Comparison of ENCODE assay signal across 8 mouse cellular contexts in the genomic region with DNA sequence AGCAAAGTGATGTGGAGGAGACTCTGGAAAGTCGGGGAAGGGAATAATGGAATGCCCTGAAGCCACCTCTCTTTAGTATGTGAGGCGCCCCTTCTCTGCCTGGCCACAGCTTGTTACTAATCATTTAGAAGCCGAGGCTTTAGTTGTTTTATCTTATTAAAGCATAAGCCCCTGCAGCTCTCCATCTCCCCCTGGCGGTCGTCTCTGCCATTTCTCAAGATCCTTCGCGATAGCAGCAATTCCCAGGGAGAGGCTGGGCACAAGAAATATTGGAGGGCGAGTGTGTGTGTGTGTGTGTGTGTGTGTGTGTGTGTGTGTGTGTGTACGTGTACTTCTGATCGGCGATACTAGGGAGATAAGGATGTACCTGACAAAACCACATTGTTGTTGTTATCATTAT. TPM values are rescaled to one million over a fixed set of nuclear protein-coding genes. Genes with fewer than 3 reads are reported as not detected.
DNase-seq lines count a peak whose midpoint lies in the region; ATAC-seq and TF ChIP-seq lines count a peak whose summit lies in the region.

No protein-coding gene starts in this region.

- peaks cover 18% of the 10 kb centered on the region for H3K4me1 ChIP-seq in hindbrain, embryonic 16.5 days (ENCODE audit: control insufficient read depth, insufficient read depth, low read depth, low read length)

- H3K27me3 ChIP-seq in hindbrain, embryonic 16.5 days (replicated peaks; ENCODE audit: control insufficient read depth, insufficient read depth, low read length) = peaks cover 15% of the 10 kb centered on the region

- H3K4me3 ChIP-seq in gastrocnemius, adult 2 months = peak overlapping the region; percentile 72
- H3K4me3 ChIP-seq in hindbrain, embryonic 16.5 days (ENCODE audit: low read length) = peak overlapping the region; percentile 46

- peak overlapping the region; percentile 77 for H3K27ac ChIP-seq in gastrocnemius, adult 2 months
- no peak overlapping the region for H3K27ac ChIP-seq in hindbrain, embryonic 16.5 days (ENCODE audit: low read depth, low read length)

- no peaks in the 10 kb centered on the region for H3K36me3 ChIP-seq in hindbrain, embryonic 16.5 days (ENCODE audit: control insufficient read depth, insufficient read depth, low read length)

- peak; percentile 84 for TF ChIP-seq CTCF in gastrocnemius, adult 2 months (IDR thresholded peaks at IDR 0.05)

- DNase-seq in NIH3T3 (ENCODE audit: low read depth) = peak; percentile 87
- DNase-seq in cerebellum, postnatal 10 days = peak; percentile 90 to 92
- DNase-seq in gastrocnemius, adult 2 months = peak; percentile 87
- peak; percentile 51 for DNase-seq in left cerebral cortex, adult 11 months (ENCODE audit: low spot score)
- DNase-seq in lung, postnatal 25 days (ENCODE audit: low spot score) = peak; percentile 86
- peak; percentile 68 for DNase-seq in right cerebral cortex, adult 18-20 months
- peak; percentile 53 for DNase-seq in urinary bladder, adult 2 months (ENCODE audit: low spot score)

- H3K9me3 ChIP-seq in hindbrain, embryonic 16.5 days (ENCODE audit: control insufficient read depth, low read length) = no peaks in the 10 kb centered on the region

- 3% methylated on average over 11 of the region's 11 CpGs for WGBS in hindbrain, embryonic 16.5 days

- intact Hi-C loops in gastrocnemius, adult 2 months (cut with DNase I) = loop anchor here (1.0 to 2.0 kb wide), 3 partner anchors 286 to 657 kb away; no protein-coding TSS in a partner anchor

- H3K4me2 ChIP-seq in hindbrain, embryonic 16.5 days (ENCODE audit: low read length) = peak overlapping the region; percentile 86

- ATAC-seq in hindbrain, embryonic 16.5 days = no peak

- H3K9ac ChIP-seq in hindbrain, embryonic 16.5 days (ENCODE audit: low read depth, low read length) = no peak overlapping the region; the same call in 1 of the 2 replicates

RNA-seq across cellular contexts. Expression of gene Edn1, which starts 0.7 kb away (rescaled TPM):
- 1 to 10 TPM; 1.6 to 1.7 TPM for total RNA-seq in gastrocnemius, adult 2 months (2021)
- polyA plus RNA-seq in hindbrain, embryonic 16.5 days (2015; fragmentation: Nextera tagmentation; extraction: Ambion mirVana) = 2.1 and 2.5 TPM in 2 replicates
- polyA plus RNA-seq in urinary bladder, adult 2 months (2012; rRNA removed) = 4.1 and 4.6 TPM in 2 replicates
